Comparison of ENCODE assay signal across 16 mouse cellular contexts in genomic region chr5:147190885-147191284, GRCm38 (mm10). TPM values are rescaled to one million over a fixed set of nuclear protein-coding genes. Genes with fewer than 3 reads are reported as not detected.
A peak's percentile ranks its signal among the peaks of the same experiment; 100 is the strongest.
DNase-seq lines count a peak whose midpoint lies in the region; ATAC-seq and TF ChIP-seq lines count a peak whose summit lies in the region.
"Had no signal": no experiment of that assay in that cellular context is flagged by ENCODE, and none has a peak within 500 bp of the region (broad histone marks: within the 10 kb centered on the region; RNA-seq: fewer than 3 reads in every experiment).

No protein-coding gene starts in this region.

- no peak overlapping the region for H3K27ac ChIP-seq in hindbrain, embryonic 16.5 days (ENCODE audit: low read depth, low read length)
- no peak overlapping the region for H3K27ac ChIP-seq in midbrain, postnatal 0 days (ENCODE audit: low read depth, low read length)
- H3K27ac ChIP-seq in heart, adult 2 months: no peak overlapping the region
- H3K27ac ChIP-seq: macrophage had no signal

- TF ChIP-seq EP300 in heart, adult 2 months (IDR thresholded peaks at IDR 0.05; ENCODE audit: insufficient read depth, low read depth, low read length): no peak

- H3K9me3 ChIP-seq in hindbrain, embryonic 16.5 days (ENCODE audit: control insufficient read depth, low read length): no peaks in the 10 kb centered on the region
- H3K9me3 ChIP-seq in midbrain, postnatal 0 days (ENCODE audit: low read length): no peaks in the 10 kb centered on the region

- no peaks in the 10 kb centered on the region for H3K79me2 ChIP-seq in heart, adult 2 months (replicated peaks; ENCODE audit: control insufficient read depth, insufficient read depth, low read length)

- TF ChIP-seq POLR2A in brain, embryonic 14.5 days (IDR thresholded peaks at IDR 0.05; ENCODE audit: borderline replicate concordance, extremely low read depth, insufficient read depth, insufficient read length, poor library complexity, severe bottlenecking): no peak
- no peak for TF ChIP-seq POLR2A in heart, adult 2 months (IDR thresholded peaks at IDR 0.05; ENCODE audit: insufficient read depth, low read depth, low read length)

- TF ChIP-seq CTCF in brain, embryonic 14.5 days (IDR thresholded peaks at IDR 0.05; ENCODE audit: borderline replicate concordance, extremely low read depth, insufficient read depth, insufficient read length): no peak
- TF ChIP-seq CTCF in midbrain, postnatal 0 days (IDR thresholded peaks at IDR 0.05): no peak
- TF ChIP-seq CTCF in heart, adult 2 months (IDR thresholded peaks at IDR 0.05): no peak

- no peak for ATAC-seq in hindbrain, embryonic 16.5 days
- no peak for ATAC-seq in midbrain, postnatal 0 days (ENCODE audit: low FRiP score)
- ATAC-seq: Patski had no signal

- peak; percentile 14 for DNase-seq in embryo, embryonic 9.5 days (ENCODE audit: extremely low spot score)
- DNase-seq in embryo, embryonic 10 days (ENCODE audit: low spot score): no peak
- peak; percentile 7 for DNase-seq in brain, embryonic 14.5 days (ENCODE audit: low read depth)
- DNase-seq in midbrain, postnatal 0 days (ENCODE audit: low spot score): no peak
- no peak for DNase-seq in heart, adult 2 months
- DNase-seq in left cerebral cortex, adult 8-10 months (ENCODE audit: low spot score in 2 of 2): no peak
- no peak for DNase-seq in kidney, adult 8-10 months
- DNase-seq: gastrocnemius, postnatal 36 days; lung, adult 2 months had no signal

- no peak overlapping the region for H3K9ac ChIP-seq in hindbrain, embryonic 16.5 days (ENCODE audit: low read depth, low read length)
- no peak overlapping the region for H3K9ac ChIP-seq in midbrain, postnatal 0 days (replicated peaks; ENCODE audit: low read length, poor library complexity, severe bottlenecking)
- no peak overlapping the region for H3K9ac ChIP-seq in heart, adult 2 months (ENCODE audit: low read depth, low read length)

- peaks cover 18% of the 10 kb centered on the region for H3K4me1 ChIP-seq in hindbrain, embryonic 16.5 days (ENCODE audit: control insufficient read depth, insufficient read depth, low read depth, low read length)
- H3K4me1 ChIP-seq in midbrain, postnatal 0 days (ENCODE audit: insufficient read depth, low read length): peaks cover 5% of the 10 kb centered on the region
- peaks cover 5% of the 10 kb centered on the region for H3K4me1 ChIP-seq in heart, adult 2 months (ENCODE audit: control insufficient read depth, insufficient read depth, low read length)

- H3K27me3 ChIP-seq in hindbrain, embryonic 16.5 days (replicated peaks; ENCODE audit: control insufficient read depth, insufficient read depth, low read length): peaks cover 66% of the 10 kb centered on the region
- H3K27me3 ChIP-seq in midbrain, postnatal 0 days (ENCODE audit: insufficient read depth, low read length): peaks cover 75% of the 10 kb centered on the region
- H3K27me3 ChIP-seq in heart, adult 2 months (ENCODE audit: control insufficient read depth, insufficient read depth, low read length): peaks cover 34% of the 10 kb centered on the region

- H3K36me3 ChIP-seq in hindbrain, embryonic 16.5 days (ENCODE audit: control insufficient read depth, insufficient read depth, low read length): no peaks in the 10 kb centered on the region
- no peaks in the 10 kb centered on the region for H3K36me3 ChIP-seq in midbrain, postnatal 0 days (ENCODE audit: insufficient read depth, low read length)
- no peaks in the 10 kb centered on the region for H3K36me3 ChIP-seq in heart, adult 2 months (ENCODE audit: control insufficient read depth, insufficient read depth, low read length)

- WGBS in hindbrain, embryonic 16.5 days: 5% methylated on average over 7 of the region's 7 CpGs
- 4% methylated on average over 7 of the region's 7 CpGs for WGBS in midbrain, postnatal 0 days
- 2% methylated on average over 7 of the region's 7 CpGs for WGBS in heart, adult 2 months

- H3K4me3 ChIP-seq in hindbrain, embryonic 16.5 days (ENCODE audit: low read length): peak overlapping the region; percentile 4
- 0 out of 2 replicates have a peak overlapping the region, but pooled peaks have one; percentile 3 for H3K4me3 ChIP-seq in midbrain, postnatal 0 days (ENCODE audit: low read depth, low read length)
- no peak overlapping the region for H3K4me3 ChIP-seq in heart, adult 2 months

- intact Hi-C loops in heart, adult 2 months (cut with DNase I): no loop called here

- H3K4me2 ChIP-seq in hindbrain, embryonic 16.5 days (ENCODE audit: low read length): peak overlapping the region; percentile 26
- H3K4me2 ChIP-seq in midbrain, postnatal 0 days (ENCODE audit: low read depth, low read length, poor library complexity, severe bottlenecking): no peak overlapping the region

RNA-seq across cellular contexts. Expression of gene Gsx1, which starts 2.4 kb away (rescaled TPM):
- polyA plus RNA-seq in brain, embryonic 14.5 days (2012; rRNA removed): 9.8 and 11.2 TPM in 2 replicates
- polyA plus RNA-seq in hindbrain, embryonic 16.5 days (2015; fragmentation: Nextera tagmentation; extraction: Ambion mirVana): 3.2 and 3.5 TPM in 2 replicates
- total RNA-seq in midbrain, postnatal 0 days (2014; rRNA removed): 1.7 and 3.0 TPM in 2 replicates
- 1.4 and 2.3 TPM in 2 replicates for polyA plus RNA-seq in midbrain, postnatal 0 days (2015; fragmentation: Nextera tagmentation; extraction: Ambion mirVana)
- not detected for total RNA-seq in heart, adult 2 months (2021)
- polyA plus RNA-seq in heart, adult 2 months (2012; rRNA removed): not detected in 2 replicates
- total RNA-seq in left cerebral cortex, adult 8-10 months (2022): under 1 TPM in 2 of 4 experiments, not detected in 2; 0.34 to 0.42 TPM
- total RNA-seq: adrenal gland, postnatal 4 days; gastrocnemius, postnatal 36 days; liver, adult 2 months had no signal
- polyA plus RNA-seq: heart, embryonic 14.5 days; kidney, embryonic 14.5 days; liver, adult 2 months; lung, adult 2 months; macrophage; Patski had no signal

Comparison
In these comparisons a context has a peak if more than half of its experiments do, and no peak if none do; other contexts are left out.
1. DNase-seq: peak in embryo, embryonic 9.5 days (single experiment) and brain, embryonic 14.5 days (single experiment); none in embryo, embryonic 10 days (single experiment), midbrain, postnatal 0 days (single experiment), heart, adult 2 months (0 of 2), left cerebral cortex, adult 8-10 months (0 of 2) and kidney, adult 8-10 months (0 of 2).